In genomic region chr15:8382213-8382612, GRCm38 (mm10) we compare ENCODE assay signal across 9 mouse cellular contexts.
DNase-seq lines count a peak whose midpoint lies in the region; TF ChIP-seq lines count a peak whose summit lies in the region.
"Had no signal": no experiment of that assay in that cellular context is flagged by ENCODE, and none has a peak within 500 bp of the region (broad histone marks: within the 10 kb centered on the region; RNA-seq: fewer than 3 reads in every experiment).

No protein-coding gene starts in this region.

- H3K36me3 ChIP-seq in E14TG2a.4 (ENCODE audit: insufficient read depth, low read length) = no peaks in the 10 kb centered on the region

- peaks cover 4% of the 10 kb centered on the region for H3K4me1 ChIP-seq in E14TG2a.4 (replicated peaks; ENCODE audit: low read depth, low read length)

- H3K9me3 ChIP-seq in E14TG2a.4 (ENCODE audit: low read length) = no peaks in the 10 kb centered on the region
- H3K9me3 ChIP-seq: G1E had no signal

- peak; percentile 87 for TF ChIP-seq CTCF in layer of hippocampus, adult 2 months (conservative IDR thresholded peaks at IDR 0.05)
- peak; percentile 22; the same call in 1 of the 2 replicates for TF ChIP-seq CTCF in E14TG2a.4 (conservative IDR thresholded peaks at IDR 0.05; ENCODE audit: low read length)

- DNase-seq in cerebellum, adult 8-10 months = peak; percentile 18
- DNase-seq in cerebellum, adult 11-12 months = no peak
- peak; percentile 19 to 33 for DNase-seq in layer of hippocampus, adult 2 months (ENCODE audit: low spot score in 2 of 2)
- no peak for DNase-seq in layer of hippocampus, postnatal 36 days
- DNase-seq in fibroblast of lung, adult 2 months (ENCODE audit: low read depth) = peak; percentile 66
- DNase-seq in naive thymus-derived CD4-positive, alpha-beta T cell, adult 2 months (ENCODE audit: low read depth) = peak; percentile 65
- no peak for DNase-seq in frontal cortex, postnatal 10 days (ENCODE audit: low spot score in 2 of 2)

- H3K27ac ChIP-seq in layer of hippocampus, adult 2 months = no peak overlapping the region

- H3K4me3 ChIP-seq in layer of hippocampus, adult 2 months = no peak overlapping the region
- H3K4me3 ChIP-seq in E14TG2a.4 (replicated peaks; ENCODE audit: low read length) = no peak overlapping the region

- no peaks in the 10 kb centered on the region for H3K27me3 ChIP-seq in E14TG2a.4 (ENCODE audit: insufficient read depth, low read length)

Comparison
In these comparisons a context has a peak if more than half of its experiments do, and no peak if none do; other contexts are left out.
1. DNase-seq: peak in cerebellum, adult 8-10 months (single experiment), layer of hippocampus, adult 2 months (2 of 2), fibroblast of lung, adult 2 months (single experiment) and naive thymus-derived CD4-positive, alpha-beta T cell, adult 2 months (single experiment); none in cerebellum, adult 11-12 months (single experiment), layer of hippocampus, postnatal 36 days (0 of 2) and frontal cortex, postnatal 10 days (0 of 2).